Mouse (Mus musculus): ENCODE data around the gene Bnc1. TPM values are rescaled to one million over a fixed set of nuclear protein-coding genes. Genes with fewer than 3 reads are reported as not detected.

Bnc1 gene
- polyA plus RNA-seq, 1 experiment from 2014 or later, result 2.1 TPM

- H3K9ac ChIP-seq (ENCODE audit: low read depth, low read length), result no peak overlapping the region
- no peak overlapping the region for H3K4me3 ChIP-seq (ENCODE audit: low read length)
- 44% methylated on average over 1 of the region's 1 CpGs for WGBS
- no peaks in the 10 kb centered on the region for H3K9me3 ChIP-seq (ENCODE audit: control insufficient read depth, low read length)
- H3K27ac ChIP-seq (ENCODE audit: low read length), result no peak overlapping the region
- no peak for ATAC-seq
- no peak overlapping the region for H3K4me2 ChIP-seq (ENCODE audit: low read depth, low read length)
- no peaks in the 10 kb centered on the region for H3K36me3 ChIP-seq (ENCODE audit: control insufficient read depth, insufficient read depth, low read length)
- H3K27me3 ChIP-seq (replicated peaks; ENCODE audit: control insufficient read depth, insufficient read depth, low read length), result no peaks in the 10 kb centered on the region
- no peaks in the 10 kb centered on the region for H3K4me1 ChIP-seq (ENCODE audit: control insufficient read depth, insufficient read depth, low read length)
Measured at GRCm38 (mm10) chr7:81921379-81921952, 70.6 kb downstream of the Bnc1 start.

DNA sequence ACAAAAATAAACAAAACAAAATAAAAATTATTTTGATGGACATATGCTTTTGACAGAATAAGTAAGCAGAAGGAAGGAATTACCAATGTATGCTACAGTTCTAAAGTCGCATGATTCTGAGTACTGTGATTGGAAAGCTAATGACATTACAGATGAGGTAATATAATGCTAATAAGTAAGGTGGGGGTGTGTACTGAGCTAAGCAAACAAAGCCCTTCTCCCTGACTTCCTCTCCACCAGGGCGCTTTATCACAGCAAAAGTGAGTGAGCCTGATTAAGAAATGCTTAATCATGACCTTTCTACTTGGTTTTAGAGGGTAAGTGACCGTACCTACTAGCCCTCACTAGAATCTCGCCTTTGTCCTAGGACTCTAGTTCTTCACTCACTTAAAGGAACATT is 71.8 kb downstream of the Bnc1 start:
- no peak overlapping the region for H3K27ac ChIP-seq (ENCODE audit: low read length)
- H3K4me1 ChIP-seq (ENCODE audit: control insufficient read depth, insufficient read depth, low read length), result no peaks in the 10 kb centered on the region
- WGBS, result 62% methylated on average over 4 of the region's 4 CpGs
- H3K4me3 ChIP-seq (ENCODE audit: low read length), result no peak overlapping the region
- H3K4me2 ChIP-seq (ENCODE audit: low read depth, low read length), result no peak overlapping the region
- H3K9me3 ChIP-seq (ENCODE audit: control insufficient read depth, low read length), result no peaks in the 10 kb centered on the region
- no peaks in the 10 kb centered on the region for H3K36me3 ChIP-seq (ENCODE audit: control insufficient read depth, insufficient read depth, low read length)
- H3K27me3 ChIP-seq (replicated peaks; ENCODE audit: control insufficient read depth, insufficient read depth, low read length), result no peaks in the 10 kb centered on the region
- no peak overlapping the region for H3K9ac ChIP-seq (ENCODE audit: low read depth, low read length)
- no peak for ATAC-seq

DNA sequence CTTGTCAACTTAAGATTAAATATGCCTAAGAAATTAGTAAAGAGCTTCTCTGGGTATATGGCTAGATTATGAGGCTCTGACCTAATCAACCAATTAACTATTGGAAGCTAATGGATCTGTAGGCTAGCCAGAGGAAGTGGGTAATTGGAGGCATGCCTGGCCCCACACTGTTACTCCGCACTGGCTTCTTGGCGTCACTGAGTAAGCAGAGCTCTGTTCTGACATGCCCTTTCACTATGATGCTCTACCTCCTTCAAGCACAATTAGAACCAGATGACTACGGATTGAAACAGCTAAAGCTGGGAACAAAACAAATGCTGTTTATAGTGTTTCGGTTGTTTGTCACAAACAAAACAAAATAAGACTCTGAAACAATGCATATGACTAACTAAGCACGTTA is 73.8 kb downstream of the Bnc1 start:
- no peaks in the 10 kb centered on the region for H3K4me1 ChIP-seq (ENCODE audit: control insufficient read depth, insufficient read depth, low read length)
- no peak for ATAC-seq
- 80% methylated on average over 5 of the region's 5 CpGs for WGBS

More for the DNA sequence above, 73.8 kb downstream of the Bnc1 start:
- H3K9me3 ChIP-seq (ENCODE audit: control insufficient read depth, low read length), result no peaks in the 10 kb centered on the region
- H3K27me3 ChIP-seq (replicated peaks; ENCODE audit: control insufficient read depth, insufficient read depth, low read length), result no peaks in the 10 kb centered on the region
- no peaks in the 10 kb centered on the region for H3K36me3 ChIP-seq (ENCODE audit: control insufficient read depth, insufficient read depth, low read length)
- no peak overlapping the region for H3K27ac ChIP-seq (ENCODE audit: low read length)
- no peak overlapping the region for H3K4me3 ChIP-seq (ENCODE audit: low read length)
- no peak overlapping the region for H3K4me2 ChIP-seq (ENCODE audit: low read depth, low read length)
- no peak overlapping the region for H3K9ac ChIP-seq (ENCODE audit: low read depth, low read length)

Other genes with a start within 250 kb of the Bnc1 start
- gene Ramac, start 229.4 kb downstream of the Bnc1 start, polyA plus RNA-seq (2015; fragmentation: Nextera tagmentation; extraction: Ambion mirVana), result 125 and 135 TPM in 2 replicates
- 56.3 and 59.6 TPM in 2 replicates for gene 3110040N11Rik, start 202.8 kb downstream of the Bnc1 start, polyA plus RNA-seq (2015; fragmentation: Nextera tagmentation; extraction: Ambion mirVana)
- gene Btbd1, start 162.9 kb downstream of the Bnc1 start, polyA plus RNA-seq (2015; fragmentation: Nextera tagmentation; extraction: Ambion mirVana), result 23.0 and 44.7 TPM in 2 replicates
- not detected in 2 replicates for gene Gm10160, start 136.5 kb downstream of the Bnc1 start, polyA plus RNA-seq (2015; fragmentation: Nextera tagmentation; extraction: Ambion mirVana)
- 18.0 TPM in 2 replicates for gene Tm6sf1, start 133.3 kb downstream of the Bnc1 start, polyA plus RNA-seq (2015; fragmentation: Nextera tagmentation; extraction: Ambion mirVana)
- 6.3 and 6.7 TPM in 2 replicates for gene Hdgfl3, start 57.8 kb downstream of the Bnc1 start, polyA plus RNA-seq (2015; fragmentation: Nextera tagmentation; extraction: Ambion mirVana)
- gene Sh3gl3, start 181.5 kb upstream of the Bnc1 start, polyA plus RNA-seq (2015; fragmentation: Nextera tagmentation; extraction: Ambion mirVana), result 7.9 and 8.7 TPM in 2 replicates

All from intestine, embryonic 16.5 days (tissue).